Mouse (Mus musculus) embryonic facial prominence, embryonic 12.5 days (tissue): ENCODE data around the gene Olfr380. TPM values are rescaled to one million over a fixed set of nuclear protein-coding genes. Genes with fewer than 3 reads are reported as not detected.

Experiments
- ATAC-seq: fragments of 200-750 bp; cut with Nextera tagmentation; 2 replicates; pipeline ENCODE4 v1.8.0; 2017; ENCODE audit not compliant: insufficient number of reproducible peaks, insufficient read depth, low FRiP score, low TSS enrichment
- H3K27ac ChIP-seq: fragments of 300-500 bp; sonication (generic); 2 replicates; pipeline ENCODE4 v1.5.1; 2016; ENCODE audit warnings: mild to moderate bottlenecking
- H3K27me3 ChIP-seq: fragments of 300-500 bp; sonication (generic); 2 replicates; pipeline ENCODE4 v1.6.1; 2016; ENCODE audit warnings: mild to moderate bottlenecking, moderate library complexity
- H3K36me3 ChIP-seq: fragments of 300-500 bp; sonication (generic); 2 replicates; pipeline ENCODE4 v1.6.1; 2016; ENCODE audit warnings: mild to moderate bottlenecking
- H3K4me1 ChIP-seq: fragments of 300-500 bp; sonication (generic); 2 replicates; pipeline ENCODE4 v1.6.1; 2016
- H3K4me2 ChIP-seq: fragments of 300-500 bp; sonication (generic); replicated peaks from 2 replicates; pipeline ENCODE4 v1.6.1; 2016; ENCODE audit warnings: mild to moderate bottlenecking, moderate library complexity
- H3K4me3 ChIP-seq: fragments of 300-500 bp; sonication (generic); 2 replicates; pipeline ENCODE4 v1.5.1; 2016; ENCODE audit warnings: mild to moderate bottlenecking
- H3K9ac ChIP-seq: fragments of 300-500 bp; sonication (generic); 2 replicates; pipeline ENCODE4 v1.6.1; 2016; ENCODE audit warnings: mild to moderate bottlenecking, moderate library complexity
- H3K9me3 ChIP-seq: fragments of 300-500 bp; sonication (generic); 2 replicates; pipeline ENCODE4 v1.6.1; 2016; ENCODE audit warnings: mild to moderate bottlenecking, moderate library complexity
- WGBS: fragments of 180-500 bp; shearing (Covaris S2); methylation state at CpG from one replicate; pipeline ENCODE4 v1.1.7; 2016; 5-methylcytosine and 5-hydroxymethylcytosine counted together
- polyA plus RNA-seq: library from polyadenylated mRNA; unstranded; fragments of >200 nt; fragmentation: Nextera tagmentation; extraction: Ambion mirVana; gene quantifications from 2 replicates; pipeline ENCODE4 v1.2.1, GENCODE M21; 2016

Gene Olfr380
- polyA plus RNA-seq = not detected in 2 replicates

DNA sequence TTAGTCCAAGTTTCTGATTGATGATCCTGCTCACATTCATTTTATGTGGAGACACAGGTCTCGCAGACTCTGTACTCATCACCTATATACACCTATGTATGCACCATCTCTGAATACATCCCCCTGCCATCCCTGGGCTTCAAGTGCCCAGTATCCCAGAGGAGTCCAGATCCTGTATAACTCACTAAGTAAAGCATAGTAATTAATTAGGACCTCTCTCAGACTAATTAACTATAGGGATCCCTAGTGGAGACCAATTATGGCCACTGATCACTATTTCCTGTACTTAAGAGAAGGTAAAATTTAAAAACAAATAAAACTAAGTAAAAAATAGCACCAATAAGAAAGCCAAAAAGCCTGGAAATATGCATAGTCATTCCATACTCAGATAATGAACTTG, at the start of gene Olfr380:
Gene Olfr380, minus strand, starts transcription at position 101 of the 400 bp plus-strand sequence.
- Histone ChIP-seq H3K36me3 (no peaks in the 10 kb centered on the region), H3K27ac (no peak within 1 kb of the TSS), H3K9me3 (0 out of 2 replicates have a peak, but pooled peaks cover under 1% of the 10 kb centered on the region), H3K4me1 (no peaks in the 10 kb centered on the region), H3K4me2 (no peak within 1 kb of the TSS), H3K9ac (no peak within 1 kb of the TSS), H3K27me3 (no peaks in the 10 kb centered on the region), H3K4me3 (no peak within 1 kb of the TSS)
- 94% methylated on average over 1 of the region's 1 CpGs for WGBS
- no peak for ATAC-seq

DNA sequence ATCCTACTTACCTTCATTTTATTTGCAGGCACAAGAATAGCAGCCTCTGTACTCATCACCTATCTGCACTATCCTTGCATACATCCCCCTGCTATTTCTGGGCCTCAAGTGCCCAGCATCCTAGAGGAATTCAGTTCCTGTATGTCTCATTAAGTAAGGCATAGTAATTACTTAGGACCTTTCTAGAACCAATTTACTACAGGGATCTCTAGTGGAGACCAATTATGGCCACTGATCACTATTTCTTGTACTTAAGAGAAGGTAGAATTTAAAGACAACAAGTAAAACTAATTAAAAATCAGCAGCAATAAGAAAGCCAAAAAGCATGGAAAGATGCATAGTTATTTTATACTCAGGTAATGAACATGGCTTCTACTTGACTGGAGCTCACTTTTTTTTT, 34.2 kb upstream of the Olfr380 start, which contains the start of gene Olfr381:
Gene Olfr381, minus strand, starts transcription at position 101 of the 400 bp plus-strand sequence.
- H3K27me3 ChIP-seq = no peaks in the 10 kb centered on the region
- no peak within 1 kb of the TSS for H3K4me2 ChIP-seq
- no peak within 1 kb of the TSS for H3K27ac ChIP-seq
- no peak within 1 kb of the TSS for H3K9ac ChIP-seq
- H3K36me3 ChIP-seq = no peaks in the 10 kb centered on the region
- no peak within 1 kb of the TSS for H3K4me3 ChIP-seq
- no peak for ATAC-seq
- no peaks in the 10 kb centered on the region for H3K4me1 ChIP-seq
- no peaks in the 10 kb centered on the region for H3K9me3 ChIP-seq

DNA sequence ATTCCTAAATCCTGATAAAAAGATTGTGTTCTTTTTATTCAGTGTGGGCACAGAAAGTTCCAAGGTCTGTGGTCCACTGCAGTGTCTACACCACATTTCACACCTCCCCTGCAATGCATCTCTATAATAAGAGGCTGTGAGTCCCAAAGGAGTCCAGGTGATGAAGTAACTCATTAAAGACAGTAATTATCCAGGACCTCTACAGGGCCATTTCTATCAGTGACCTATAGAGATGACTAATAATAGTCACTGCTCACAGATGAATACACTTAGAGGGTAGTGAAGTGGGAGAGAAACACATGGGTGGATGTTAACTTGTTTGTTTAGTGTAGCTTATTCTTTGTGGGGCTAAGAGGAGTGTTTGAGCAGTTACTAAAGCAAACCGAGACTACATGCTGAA, 28.9 kb downstream of the Olfr380 start, which contains the start of gene Olfr378:
Gene Olfr378, minus strand, starts transcription at position 101 of the 400 bp plus-strand sequence.
- Histone ChIP-seq H3K4me2 (no peak within 1 kb of the TSS), H3K36me3 (no peaks in the 10 kb centered on the region), H3K4me3 (no peak within 1 kb of the TSS), H3K27ac (no peak within 1 kb of the TSS), H3K27me3 (no peaks in the 10 kb centered on the region), H3K9me3 (no peaks in the 10 kb centered on the region; the same call in 1 of the 2 replicates), H3K9ac (no peak within 1 kb of the TSS), H3K4me1 (no peaks in the 10 kb centered on the region)
- 88% methylated on average over 1 of the region's 1 CpGs for WGBS
- no peak for ATAC-seq

Other genes with a start within 250 kb of the Olfr380 start
- 0.19 and 0.27 TPM in 2 replicates for gene Trpv1, start 223.2 kb downstream of the Olfr380 start, polyA plus RNA-seq
- 0.08 and 0.12 TPM in 2 replicates for gene Trpv3, start 190.1 kb downstream of the Olfr380 start, polyA plus RNA-seq
- 0.37 and 0.60 TPM in 2 replicates for gene Aspa, start 127.9 kb downstream of the Olfr380 start, polyA plus RNA-seq
- not detected in 2 replicates for gene Gm49340, start 127.8 kb downstream of the Olfr380 start, polyA plus RNA-seq
- not detected in 2 replicates for gene Spata22, start 127.8 kb downstream of the Olfr380 start, polyA plus RNA-seq
- gene Olfr20, start 106.7 kb downstream of the Olfr380 start, polyA plus RNA-seq = not detected in 2 replicates
- gene Olfr376, start 86.3 kb downstream of the Olfr380 start, polyA plus RNA-seq = not detected in 2 replicates
- gene Olfr1, start 57.9 kb downstream of the Olfr380 start, polyA plus RNA-seq = not detected in 2 replicates
- gene Olfr378, start 29.0 kb downstream of the Olfr380 start, polyA plus RNA-seq = not detected in 2 replicates
- not detected in 2 replicates for gene Olfr381, start 34.1 kb upstream of the Olfr380 start, polyA plus RNA-seq
- gene Olfr382, start 59.7 kb upstream of the Olfr380 start, polyA plus RNA-seq = not detected in 2 replicates
- gene Olfr385, start 135.5 kb upstream of the Olfr380 start, polyA plus RNA-seq = not detected in 2 replicates
- gene Olfr384, start 141.1 kb upstream of the Olfr380 start, polyA plus RNA-seq = not detected in 2 replicates
- gene Zfp735, start 231.3 kb upstream of the Olfr380 start, polyA plus RNA-seq = not detected in 2 replicates